Mouse (Mus musculus): ENCODE data around the gene Fam117a. TPM values are rescaled to one million over a fixed set of nuclear protein-coding genes. Genes with fewer than 3 reads are reported as not detected.

Fam117a gene
- polyA plus RNA-seq, 1 experiment from 2014 or later = 10.1 TPM

- ATAC-seq (ENCODE audit: low FRiP score, low TSS enrichment) = no peak
- H3K4me3 ChIP-seq (ENCODE audit: low read length) = no peak overlapping the region
- no peaks in the 10 kb centered on the region for H3K9me3 ChIP-seq (ENCODE audit: low read length)
- H3K4me1 ChIP-seq (ENCODE audit: insufficient read depth, low read length) = peaks cover 21% of the 10 kb centered on the region; the same call in 1 of the 2 replicates
- no peak overlapping the region for H3K27ac ChIP-seq (ENCODE audit: low read length)
- no peak overlapping the region for H3K4me2 ChIP-seq (replicated peaks; ENCODE audit: low read depth, low read length)
- H3K36me3 ChIP-seq (ENCODE audit: insufficient read depth, low read length) = no peaks in the 10 kb centered on the region
- 85% methylated on average over 7 of the region's 7 CpGs for WGBS
- no peaks in the 10 kb centered on the region for H3K27me3 ChIP-seq (ENCODE audit: insufficient read depth, low read length)
- H3K9ac ChIP-seq (replicated peaks; ENCODE audit: low read length) = no peak overlapping the region
Measured at GRCm38 (mm10) chr11:95356039-95356438, 19.2 kb downstream of the Fam117a start.

GRCm38 (mm10) chr11:95356469-95357273 lies 19.9 kb downstream of the Fam117a start:
- no peak overlapping the region for H3K4me3 ChIP-seq (ENCODE audit: low read length)
- no peaks in the 10 kb centered on the region for H3K27me3 ChIP-seq (ENCODE audit: insufficient read depth, low read length)
- H3K9me3 ChIP-seq (ENCODE audit: low read length) = no peaks in the 10 kb centered on the region
- H3K36me3 ChIP-seq (ENCODE audit: insufficient read depth, low read length) = no peaks in the 10 kb centered on the region
- 82% methylated on average over 17 of the region's 17 CpGs for WGBS
- no peak; the same call in 1 of the 2 replicates for ATAC-seq (ENCODE audit: low FRiP score, low TSS enrichment)
- no peak overlapping the region for H3K9ac ChIP-seq (replicated peaks; ENCODE audit: low read length)
- no peak overlapping the region for H3K4me2 ChIP-seq (replicated peaks; ENCODE audit: low read depth, low read length)
- peaks cover 21% of the 10 kb centered on the region; the same call in 1 of the 2 replicates for H3K4me1 ChIP-seq (ENCODE audit: insufficient read depth, low read length)
- H3K27ac ChIP-seq (ENCODE audit: low read length) = no peak overlapping the region

GRCm38 (mm10) chr11:95358263-95358662 lies 21.4 kb downstream of the Fam117a start:
- H3K9ac ChIP-seq (replicated peaks; ENCODE audit: low read length) = no peak overlapping the region
- no peak for ATAC-seq (ENCODE audit: low FRiP score, low TSS enrichment)
- H3K27ac ChIP-seq (ENCODE audit: low read length) = no peak overlapping the region
- no peak overlapping the region for H3K4me2 ChIP-seq (replicated peaks; ENCODE audit: low read depth, low read length)
- WGBS = 41% methylated on average over 3 of the region's 3 CpGs
- no peaks in the 10 kb centered on the region for H3K9me3 ChIP-seq (ENCODE audit: low read length)
- H3K36me3 ChIP-seq (ENCODE audit: insufficient read depth, low read length) = no peaks in the 10 kb centered on the region
- H3K4me3 ChIP-seq (ENCODE audit: low read length) = no peak overlapping the region
- H3K4me1 ChIP-seq (ENCODE audit: insufficient read depth, low read length) = peaks cover 21% of the 10 kb centered on the region; the same call in 1 of the 2 replicates
- no peaks in the 10 kb centered on the region for H3K27me3 ChIP-seq (ENCODE audit: insufficient read depth, low read length)

- Histone ChIP-seq H3K4me2 (replicated peaks; ENCODE audit: low read depth, low read length) (no peak overlapping the region), H3K27ac (ENCODE audit: low read length) (no peak overlapping the region), H3K9ac (replicated peaks; ENCODE audit: low read length) (no peak overlapping the region), H3K4me3 (ENCODE audit: low read length) (no peak overlapping the region), H3K36me3 (ENCODE audit: insufficient read depth, low read length) (no peaks in the 10 kb centered on the region; the same call in 1 of the 2 replicates), H3K4me1 (ENCODE audit: insufficient read depth, low read length) (peaks cover 19% of the 10 kb centered on the region; the same call in 1 of the 2 replicates), H3K9me3 (ENCODE audit: low read length) (no peaks in the 10 kb centered on the region), H3K27me3 (ENCODE audit: insufficient read depth, low read length) (no peaks in the 10 kb centered on the region)
- no peak for ATAC-seq (ENCODE audit: low FRiP score, low TSS enrichment)
- WGBS = 86% methylated on average over 5 of the region's 5 CpGs
Measured at GRCm38 (mm10) chr11:95364388-95364787, 27.6 kb downstream of the Fam117a start.

GRCm38 (mm10) chr11:95365596-95365995 lies 28.8 kb downstream of the Fam117a start:
- 55% methylated on average over 10 of the region's 10 CpGs for WGBS
- peaks cover 3% of the 10 kb centered on the region for H3K36me3 ChIP-seq (ENCODE audit: insufficient read depth, low read length)
- H3K4me2 ChIP-seq (replicated peaks; ENCODE audit: low read depth, low read length) = no peak overlapping the region
- no peak overlapping the region for H3K4me3 ChIP-seq (ENCODE audit: low read length)
- H3K9me3 ChIP-seq (ENCODE audit: low read length) = no peaks in the 10 kb centered on the region
- no peak overlapping the region for H3K9ac ChIP-seq (replicated peaks; ENCODE audit: low read length)
- H3K4me1 ChIP-seq (ENCODE audit: insufficient read depth, low read length) = peaks cover 31% of the 10 kb centered on the region; the same call in 1 of the 2 replicates
- H3K27ac ChIP-seq (ENCODE audit: low read length) = peak overlapping the region; percentile 29; the same call in 1 of the 2 replicates
- ATAC-seq (ENCODE audit: low FRiP score, low TSS enrichment) = no peak
- no peaks in the 10 kb centered on the region for H3K27me3 ChIP-seq (ENCODE audit: insufficient read depth, low read length)

GRCm38 (mm10) chr11:95366280-95366897 lies 29.6 kb downstream of the Fam117a start:
- ATAC-seq (ENCODE audit: low FRiP score, low TSS enrichment) = no peak
- H3K4me2 ChIP-seq (replicated peaks; ENCODE audit: low read depth, low read length) = no peak overlapping the region
- WGBS = 87% methylated on average over 6 of the region's 6 CpGs
- H3K9ac ChIP-seq (replicated peaks; ENCODE audit: low read length) = no peak overlapping the region
- no peak overlapping the region for H3K4me3 ChIP-seq (ENCODE audit: low read length)
- H3K4me1 ChIP-seq (ENCODE audit: insufficient read depth, low read length) = peaks cover 31% of the 10 kb centered on the region; the same call in 1 of the 2 replicates
- H3K9me3 ChIP-seq (ENCODE audit: low read length) = no peaks in the 10 kb centered on the region
- H3K36me3 ChIP-seq (ENCODE audit: insufficient read depth, low read length) = peaks cover 4% of the 10 kb centered on the region
- H3K27ac ChIP-seq (ENCODE audit: low read length) = peak overlapping the region; percentile 20; the same call in 1 of the 2 replicates
- no peaks in the 10 kb centered on the region for H3K27me3 ChIP-seq (ENCODE audit: insufficient read depth, low read length)

GRCm38 (mm10) chr11:95367011-95367735 lies 30.4 kb downstream of the Fam117a start:
- no peak for ATAC-seq (ENCODE audit: low FRiP score, low TSS enrichment)
- no peak overlapping the region for H3K27ac ChIP-seq (ENCODE audit: low read length)
- 76% methylated on average over 8 of the region's 8 CpGs for WGBS

GRCm38 (mm10) chr11:95368231-95368823 lies 31.5 kb downstream of the Fam117a start:
- Histone ChIP-seq H3K27me3 (ENCODE audit: insufficient read depth, low read length) (no peaks in the 10 kb centered on the region), H3K4me2 (replicated peaks; ENCODE audit: low read depth, low read length) (no peak overlapping the region), H3K36me3 (ENCODE audit: insufficient read depth, low read length) (peaks cover 7% of the 10 kb centered on the region), H3K4me1 (ENCODE audit: insufficient read depth, low read length) (peaks cover 31% of the 10 kb centered on the region; the same call in 1 of the 2 replicates), H3K9me3 (ENCODE audit: low read length) (no peaks in the 10 kb centered on the region), H3K4me3 (ENCODE audit: low read length) (no peak overlapping the region), H3K9ac (replicated peaks; ENCODE audit: low read length) (no peak overlapping the region), H3K27ac (ENCODE audit: low read length) (no peak overlapping the region)
- 81% methylated on average over 8 of the region's 8 CpGs for WGBS
- no peak for ATAC-seq (ENCODE audit: low FRiP score, low TSS enrichment)

More at GRCm38 (mm10) chr11:95367011-95367735, 30.4 kb downstream of the Fam117a start:
- no peak overlapping the region for H3K9ac ChIP-seq (replicated peaks; ENCODE audit: low read length)
- H3K9me3 ChIP-seq (ENCODE audit: low read length) = no peaks in the 10 kb centered on the region
- peaks cover 31% of the 10 kb centered on the region; the same call in 1 of the 2 replicates for H3K4me1 ChIP-seq (ENCODE audit: insufficient read depth, low read length)
- peaks cover 7% of the 10 kb centered on the region for H3K36me3 ChIP-seq (ENCODE audit: insufficient read depth, low read length)
- no peak overlapping the region for H3K4me3 ChIP-seq (ENCODE audit: low read length)
- H3K27me3 ChIP-seq (ENCODE audit: insufficient read depth, low read length) = no peaks in the 10 kb centered on the region
- no peak overlapping the region for H3K4me2 ChIP-seq (replicated peaks; ENCODE audit: low read depth, low read length)

- no peak overlapping the region for H3K9ac ChIP-seq (replicated peaks; ENCODE audit: low read length)
- 91% methylated on average over 4 of the region's 4 CpGs for WGBS
- H3K36me3 ChIP-seq (ENCODE audit: insufficient read depth, low read length) = peaks cover 13% of the 10 kb centered on the region
- no peak overlapping the region for H3K27ac ChIP-seq (ENCODE audit: low read length)
- no peak overlapping the region for H3K4me2 ChIP-seq (replicated peaks; ENCODE audit: low read depth, low read length)
- no peak overlapping the region for H3K4me3 ChIP-seq (ENCODE audit: low read length)
- ATAC-seq (ENCODE audit: low FRiP score, low TSS enrichment) = no peak
- peaks cover 31% of the 10 kb centered on the region; the same call in 1 of the 2 replicates for H3K4me1 ChIP-seq (ENCODE audit: insufficient read depth, low read length)
- no peaks in the 10 kb centered on the region for H3K27me3 ChIP-seq (ENCODE audit: insufficient read depth, low read length)
- no peaks in the 10 kb centered on the region for H3K9me3 ChIP-seq (ENCODE audit: low read length)
Measured at GRCm38 (mm10) chr11:95368871-95369270, 32.1 kb downstream of the Fam117a start.

All from kidney, embryonic 16.5 days (tissue).